9 mouse cellular contexts compared by ENCODE assay signal in genomic region chr11:106556689-106557088, GRCm38 (mm10). TPM values are rescaled to one million over a fixed set of nuclear protein-coding genes. Genes with fewer than 3 reads are reported as not detected.
DNase-seq lines count a peak whose midpoint lies in the region; ATAC-seq and TF ChIP-seq lines count a peak whose summit lies in the region.
"Had no signal": no experiment of that assay in that cellular context is flagged by ENCODE, and none has a peak within 500 bp of the region (broad histone marks: within the 10 kb centered on the region; RNA-seq: fewer than 3 reads in every experiment).

No protein-coding gene starts in this region.

- H3K27me3 ChIP-seq in hindbrain, embryonic 13.5 days, result no peaks in the 10 kb centered on the region
- H3K27me3 ChIP-seq in hindbrain, embryonic 14.5 days (ENCODE audit: control insufficient read depth, insufficient read depth, low read length), result no peaks in the 10 kb centered on the region
- no peaks in the 10 kb centered on the region for H3K27me3 ChIP-seq in liver, postnatal 0 days (ENCODE audit: insufficient read depth, low read length)
- H3K27me3 ChIP-seq: forebrain, embryonic 15.5 days had no signal

- TF ChIP-seq CTCF in liver, postnatal 0 days (IDR thresholded peaks at IDR 0.05; ENCODE audit: low read depth), result no peak

- no peak for DNase-seq in hindbrain, embryonic 14.5 days (ENCODE audit: low spot score)
- no peak for DNase-seq in ES-E14 (ENCODE audit: low read depth, low spot score)
- DNase-seq in induced T-regulatory cell, adult 2 months (ENCODE audit: low read depth), result peak; percentile 49
- DNase-seq in liver, postnatal 0 days, result no peak
- DNase-seq in natural killer cell, adult 2 months (ENCODE audit: low spot score in 2 of 2), result no peak
- DNase-seq in urinary bladder, adult 18-20 months (ENCODE audit: low spot score in 2 of 2), result no peak
- DNase-seq: lung, postnatal 4 days had no signal

- WGBS in hindbrain, embryonic 13.5 days, result 78% methylated on average over 4 of the region's 4 CpGs
- 82% methylated on average over 4 of the region's 4 CpGs for WGBS in hindbrain, embryonic 14.5 days
- WGBS in liver, postnatal 0 days (ENCODE audit: insufficient replicate concordance), result 41% methylated on average over 4 of the region's 4 CpGs

- no peaks in the 10 kb centered on the region; the same call in 1 of the 2 replicates for H3K36me3 ChIP-seq in hindbrain, embryonic 13.5 days
- no peaks in the 10 kb centered on the region for H3K36me3 ChIP-seq in hindbrain, embryonic 14.5 days (replicated peaks; ENCODE audit: control insufficient read depth, insufficient read depth)
- H3K36me3 ChIP-seq in ES-E14 (ENCODE audit: control insufficient read depth, insufficient read depth, low read length, poor library complexity, severe bottlenecking), result peaks cover 1% of the 10 kb centered on the region; the same call in 1 of the 2 replicates
- peaks cover 7% of the 10 kb centered on the region; the same call in 1 of the 2 replicates for H3K36me3 ChIP-seq in liver, postnatal 0 days (replicated peaks; ENCODE audit: insufficient read depth, low read length)
- H3K36me3 ChIP-seq: forebrain, embryonic 15.5 days had no signal

- no peak overlapping the region for H3K4me2 ChIP-seq in hindbrain, embryonic 13.5 days
- H3K4me2 ChIP-seq in hindbrain, embryonic 14.5 days (replicated peaks), result no peak overlapping the region
- no peak overlapping the region for H3K4me2 ChIP-seq in liver, postnatal 0 days (ENCODE audit: low read depth, low read length)
- H3K4me2 ChIP-seq: forebrain, embryonic 15.5 days had no signal

- no peak overlapping the region for H3K4me3 ChIP-seq in hindbrain, embryonic 13.5 days
- no peak overlapping the region for H3K4me3 ChIP-seq in hindbrain, embryonic 14.5 days (replicated peaks; ENCODE audit: low read length)
- no peak overlapping the region for H3K4me3 ChIP-seq in ES-E14 (ENCODE audit: insufficient read depth in 1 of 2, low read depth in 1 of 2, low read length in 2 of 2, poor library complexity in 1 of 2, severe bottlenecking in 1 of 2)
- no peak overlapping the region for H3K4me3 ChIP-seq in liver, postnatal 0 days (ENCODE audit: low read depth, low read length)
- H3K4me3 ChIP-seq: forebrain, embryonic 15.5 days had no signal

- no peaks in the 10 kb centered on the region for H3K9me3 ChIP-seq in hindbrain, embryonic 13.5 days
- no peaks in the 10 kb centered on the region for H3K9me3 ChIP-seq in hindbrain, embryonic 14.5 days (ENCODE audit: control insufficient read depth, low read length)
- H3K9me3 ChIP-seq in ES-E14 (ENCODE audit: control insufficient read depth, insufficient read depth, low read depth, low read length), result no peaks in the 10 kb centered on the region
- no peaks in the 10 kb centered on the region for H3K9me3 ChIP-seq in liver, postnatal 0 days (ENCODE audit: low read length)
- H3K9me3 ChIP-seq: forebrain, embryonic 15.5 days had no signal

- no peak for TF ChIP-seq EP300 in liver, postnatal 0 days (IDR thresholded peaks at IDR 0.05; ENCODE audit: low read depth)

- in situ Hi-C loops in ES-E14 (cut with MboI; ENCODE audit: low sequenced_read_pairs in 2 of 2, unreplicated experiment in 2 of 2), result no loop called here

- no peak overlapping the region for H3K9ac ChIP-seq in hindbrain, embryonic 13.5 days
- H3K9ac ChIP-seq in hindbrain, embryonic 14.5 days, result no peak overlapping the region
- H3K9ac ChIP-seq in ES-E14 (ENCODE audit: insufficient read depth, low read depth, low read length, poor library complexity, severe bottlenecking), result no peak overlapping the region
- no peak overlapping the region for H3K9ac ChIP-seq in liver, postnatal 0 days (replicated peaks)
- H3K9ac ChIP-seq: forebrain, embryonic 15.5 days had no signal

- no peak for ATAC-seq in hindbrain, embryonic 13.5 days (ENCODE audit: low FRiP score)
- ATAC-seq in hindbrain, embryonic 14.5 days (ENCODE audit: low FRiP score), result no peak
- ATAC-seq in liver, postnatal 0 days, result no peak
- ATAC-seq: forebrain, embryonic 15.5 days had no signal

- 0 out of 2 replicates have a peak overlapping the region, but pooled peaks have one; percentile 12 for H3K27ac ChIP-seq in hindbrain, embryonic 13.5 days
- no peak overlapping the region for H3K27ac ChIP-seq in hindbrain, embryonic 14.5 days
- H3K27ac ChIP-seq in ES-E14 (ENCODE audit: insufficient read depth, low read depth, low read length, poor library complexity, severe bottlenecking), result peak overlapping the region; percentile 35; the same call in 1 of the 2 replicates
- H3K27ac ChIP-seq in liver, postnatal 0 days (ENCODE audit: low read depth), result peak overlapping the region; percentile 89
- H3K27ac ChIP-seq: forebrain, embryonic 15.5 days had no signal

- peaks cover 23% of the 10 kb centered on the region; the same call in 1 of the 2 replicates for H3K4me1 ChIP-seq in hindbrain, embryonic 13.5 days (replicated peaks)
- H3K4me1 ChIP-seq in hindbrain, embryonic 14.5 days (replicated peaks; ENCODE audit: control insufficient read depth, insufficient read depth, low read length), result no peaks in the 10 kb centered on the region; the same call in 1 of the 2 replicates
- H3K4me1 ChIP-seq in ES-E14 (ENCODE audit: control insufficient read depth in 2 of 2, insufficient read depth in 2 of 2, low read length in 2 of 2, poor library complexity in 1 of 2), result peaks cover 12 to 29% of the 10 kb centered on the region in 2 experiments
- peaks cover 42% of the 10 kb centered on the region for H3K4me1 ChIP-seq in liver, postnatal 0 days (ENCODE audit: insufficient read depth)

TF ChIP-seq in ES-E14, 5 proteins besides CTCF, POLR2A, EP300 and RAD21:
- TF ChIP-seq HCFC1 (IDR thresholded peaks at IDR 0.05; ENCODE audit: borderline replicate concordance, insufficient read depth, low read length) (no peak), ZNF384 (IDR thresholded peaks at IDR 0.05; ENCODE audit: low read depth, low read length) (no peak), CHD2 (IDR thresholded peaks at IDR 0.05; ENCODE audit: low read depth, low read length) (no peak), ZC3H11A (IDR thresholded peaks at IDR 0.05; ENCODE audit: borderline replicate concordance, low read depth, low read length) (no peak), MAFK (IDR thresholded peaks at IDR 0.05; ENCODE audit: insufficient read depth, low read depth, low read length) (no peak)

RNA-seq across cellular contexts. Expression of gene Tex2, which starts 56.5 kb away (rescaled TPM):
- polyA plus RNA-seq in hindbrain, embryonic 13.5 days (2015; fragmentation: Nextera tagmentation; extraction: Ambion mirVana), result 21.3 and 21.7 TPM in 2 replicates
- polyA plus RNA-seq in hindbrain, embryonic 14.5 days (2014; fragmentation: Nextera tagmentation; extraction: Ambion mirVana), result 40.1 and 41.4 TPM in 2 replicates
- 33.6 and 34.4 TPM in 2 replicates for total RNA-seq in ES-E14 (2012; rRNA removed)
- polyA plus RNA-seq in liver, postnatal 0 days (2015; fragmentation: Nextera tagmentation; extraction: Ambion mirVana), result 9.9 and 11.3 TPM in 2 replicates
